Mouse (Mus musculus) liver, adult 2 months (tissue): Measurements from ENCODE around the gene Gale.

Experiments used
- CTCF ChIP-seq: fragments of 200-500 bp; IDR thresholded peaks from 2 replicates; pipeline ENCODE4 v1.5.1; 2011; ENCODE audit warnings: low read depth, low read length, control low read depth
- POLR2A ChIP-seq: fragments of 200-500 bp; IDR thresholded peaks from 2 replicates; pipeline ENCODE4 v1.6.1; 2011; ENCODE audit warnings: low read length, control low read depth; ENCODE audit not compliant: insufficient read depth; ENCODE audit errors: extremely low read depth

GRCm38 (mm10) chr4:135955886-135956285 is 7.6 kb upstream of the Gale start:
- no peak for TF ChIP-seq CTCF
- TF ChIP-seq POLR2A = no peak
